Mouse (Mus musculus) T-helper 1 cell (primary cell): ENCODE data around the gene Arhgef33.
"Not testable (repeated sequence)": the region's sequence is repeated elsewhere in the genome, so short reads cannot be mapped to it uniquely, and the experiment has no call there.

Experiments
- in situ Hi-C: fragments of 300-600 bp; cut with MboI, MseI; formaldehyde crosslinking; loops from one replicate; pipeline ENCODE4 v1.15.1; 2025; ENCODE audit warnings: high pct_unique_total_duplicates

Arhgef33 gene

DNA sequence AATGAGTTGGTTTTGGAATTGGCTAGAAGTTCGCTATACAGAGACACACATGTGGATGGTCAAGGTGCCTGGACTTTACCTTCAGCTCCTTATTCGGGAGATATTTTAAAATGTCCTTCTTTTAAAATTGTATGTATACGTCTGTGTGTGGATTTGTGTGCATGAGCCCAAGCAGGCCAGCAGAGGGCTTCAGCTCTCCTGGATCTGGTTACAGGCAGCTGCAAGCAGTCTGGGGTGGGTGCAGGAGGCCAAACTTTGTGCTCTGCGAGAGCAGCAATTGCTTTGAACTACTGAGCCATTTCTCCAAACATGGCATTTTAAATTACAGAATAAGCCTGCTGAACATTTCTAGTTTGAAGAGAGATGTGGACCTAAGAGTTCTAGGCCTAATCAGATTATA, 38.1 kb downstream of the Arhgef33 start:
- in situ Hi-C loops = no loop called here

DNA sequence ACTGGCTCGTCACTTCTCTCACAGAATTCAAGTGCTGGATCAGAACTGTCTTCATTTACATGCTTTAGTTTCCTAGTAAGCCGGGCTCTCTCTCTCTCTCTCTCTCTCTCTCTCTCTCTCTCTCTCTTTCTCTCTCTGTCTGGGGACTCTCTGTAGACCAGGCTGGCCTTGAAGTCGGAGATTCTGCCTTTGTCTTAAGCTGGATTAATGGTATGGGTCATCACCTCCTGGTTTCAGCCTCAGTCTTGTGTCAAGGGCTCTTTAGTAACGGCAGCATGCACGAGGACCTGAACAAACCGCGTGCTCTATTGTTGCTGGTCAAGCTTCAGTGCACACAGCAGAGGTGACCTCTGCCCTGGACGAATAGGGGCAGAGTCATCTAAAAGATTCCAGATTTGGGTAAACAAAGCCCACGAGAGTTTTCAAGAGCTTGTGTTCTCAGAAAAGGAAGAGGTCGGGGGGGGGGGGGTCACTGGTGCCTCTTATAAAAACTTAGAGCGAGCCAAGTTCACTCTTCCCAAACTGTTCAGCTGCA, 39.5 kb downstream of the Arhgef33 start:
- in situ Hi-C loops = no loop called here

DNA sequence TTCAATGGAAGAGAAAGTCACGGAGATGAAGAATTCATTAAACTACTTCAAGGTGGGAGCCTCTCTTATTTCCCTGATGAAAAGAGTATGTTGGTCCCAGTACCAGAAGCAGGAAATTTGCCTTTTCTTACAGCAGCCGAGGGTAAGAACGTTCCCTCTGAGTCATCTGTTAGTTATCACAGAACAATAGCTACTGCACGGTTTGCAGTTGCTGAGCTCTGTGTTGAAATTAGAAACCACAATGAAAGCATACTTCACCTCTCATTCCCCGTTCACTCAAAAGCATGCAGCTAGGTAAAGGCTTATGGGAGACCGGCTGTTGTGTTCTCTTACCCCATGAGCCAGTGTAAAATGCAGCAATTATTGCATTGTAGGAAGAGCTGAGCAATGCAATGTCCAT, 40.0 kb downstream of the Arhgef33 start:
- in situ Hi-C loops = no loop called here

DNA sequence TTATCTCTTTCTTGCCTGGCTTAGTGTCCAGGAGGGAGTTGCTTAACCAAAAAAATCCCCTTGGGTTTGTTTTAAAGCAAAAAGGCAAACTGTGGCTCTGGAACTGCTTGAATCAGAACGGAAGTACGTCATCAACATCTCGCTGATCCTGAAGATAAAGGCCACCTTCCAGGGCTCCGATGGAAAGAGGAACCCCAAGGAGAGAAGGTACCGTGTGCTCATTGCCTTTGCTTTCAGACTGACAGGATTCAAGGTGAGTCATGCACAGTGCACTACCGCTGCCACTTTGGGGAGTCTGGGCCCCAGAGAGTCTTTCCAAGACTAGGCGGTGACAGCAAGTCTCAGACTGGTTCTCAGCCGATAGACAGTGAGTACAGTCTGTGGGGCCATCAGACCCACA, 53.0 kb downstream of the Arhgef33 start:
- in situ Hi-C loops = no loop called here

DNA sequence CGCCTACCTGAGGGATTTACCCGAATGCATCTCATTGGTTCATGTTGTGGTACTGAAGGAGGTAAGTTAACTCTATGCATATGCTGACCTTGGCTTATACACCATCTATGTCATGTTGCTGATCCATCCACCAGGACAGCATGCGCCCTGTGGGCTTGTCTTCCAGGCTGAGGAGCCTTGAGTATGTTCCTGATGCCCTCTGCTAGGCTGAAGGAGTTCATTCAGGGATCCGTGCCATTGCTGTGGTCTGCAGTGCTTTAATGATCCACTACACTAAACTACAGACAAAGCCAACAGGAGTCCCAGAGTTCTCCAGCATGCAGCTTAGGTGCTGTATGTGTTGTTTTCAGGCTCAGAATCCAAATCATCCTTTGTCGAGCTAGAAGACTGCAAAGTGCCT, 60.1 kb downstream of the Arhgef33 start:
- in situ Hi-C loops = no loop called here

DNA sequence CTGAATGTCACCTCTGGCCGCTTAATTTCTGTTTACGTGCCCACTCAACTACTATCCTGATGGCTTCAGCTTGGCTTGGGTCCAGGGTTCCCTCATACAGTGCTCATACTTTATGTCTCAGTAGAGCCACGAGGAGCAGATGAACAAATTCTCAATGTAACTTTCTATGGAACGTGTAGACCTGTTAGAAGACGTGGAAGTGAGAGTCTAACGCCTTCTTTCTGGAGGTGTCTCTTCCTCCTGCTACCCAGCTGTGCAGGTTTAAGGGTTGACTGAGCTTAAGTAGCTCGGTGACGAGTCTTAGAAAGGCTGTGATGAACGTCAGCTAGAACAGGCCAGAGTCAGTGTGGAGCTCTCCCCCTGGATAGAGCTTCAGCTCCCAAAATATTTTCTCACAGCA, 61.4 kb downstream of the Arhgef33 start:
- in situ Hi-C loops = no loop called here

DNA sequence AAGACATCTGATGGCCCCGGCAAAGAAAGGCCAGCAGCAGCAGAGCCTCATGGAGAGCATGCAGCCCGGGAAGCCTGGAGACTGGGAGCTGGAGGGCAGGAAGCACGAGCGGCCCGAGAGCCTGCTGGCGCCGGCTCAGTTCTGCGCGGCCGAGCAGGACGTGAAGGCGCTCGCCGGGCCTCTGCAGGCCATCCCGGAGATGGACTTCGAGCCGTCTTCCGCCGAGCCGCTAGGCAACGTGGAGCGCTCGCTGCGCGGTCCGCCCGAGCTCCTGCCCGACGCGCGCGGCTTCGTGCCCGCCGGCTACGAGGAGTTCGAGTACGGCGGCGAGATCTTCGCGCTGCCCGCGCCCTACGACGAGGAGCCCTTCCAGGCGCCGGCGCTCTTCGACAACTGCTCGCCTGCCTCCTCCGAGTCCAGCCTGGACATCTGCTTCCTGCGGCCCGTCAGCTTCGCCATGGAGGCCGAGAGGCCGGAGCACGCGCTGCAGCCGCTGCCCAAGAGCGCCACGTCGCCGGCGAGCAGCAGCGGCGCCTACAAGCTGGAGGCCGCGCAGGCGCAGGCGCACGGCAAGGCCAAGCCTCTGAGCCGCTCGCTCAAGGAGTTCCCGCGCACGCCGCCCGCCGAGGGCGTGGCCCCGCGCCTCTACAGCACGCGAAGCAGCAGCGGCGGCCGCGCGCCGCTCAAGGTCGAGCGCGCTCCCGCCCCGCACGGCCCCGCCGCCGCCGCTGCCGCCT, 66.0 kb downstream of the Arhgef33 start, which contains the start of gene Gm10190:
Gm10190 (minus strand) TSS at position 553 of the 737 bp plus-strand sequence.
- in situ Hi-C loops = no loop called here

DNA sequence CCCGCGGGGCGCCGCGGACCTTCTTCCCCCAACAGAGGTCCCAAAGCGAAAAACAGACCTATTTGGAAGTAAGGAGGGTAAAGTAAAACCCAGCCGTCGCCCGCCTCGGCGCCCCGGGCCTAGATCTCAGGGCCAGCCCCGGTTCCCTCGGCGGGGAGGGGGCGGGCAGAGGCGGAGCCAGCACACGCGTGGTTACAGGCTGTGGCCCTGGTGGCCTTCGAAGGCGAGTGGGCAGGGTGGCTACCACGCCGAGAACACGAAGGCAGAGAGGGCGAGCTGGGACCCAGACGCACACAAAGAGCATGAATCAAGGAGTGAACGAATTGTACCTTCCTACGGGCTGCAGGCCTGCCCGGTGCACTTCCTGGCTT, 66.5 kb downstream of the Arhgef33 start:
- in situ Hi-C loops = no loop called here

DNA sequence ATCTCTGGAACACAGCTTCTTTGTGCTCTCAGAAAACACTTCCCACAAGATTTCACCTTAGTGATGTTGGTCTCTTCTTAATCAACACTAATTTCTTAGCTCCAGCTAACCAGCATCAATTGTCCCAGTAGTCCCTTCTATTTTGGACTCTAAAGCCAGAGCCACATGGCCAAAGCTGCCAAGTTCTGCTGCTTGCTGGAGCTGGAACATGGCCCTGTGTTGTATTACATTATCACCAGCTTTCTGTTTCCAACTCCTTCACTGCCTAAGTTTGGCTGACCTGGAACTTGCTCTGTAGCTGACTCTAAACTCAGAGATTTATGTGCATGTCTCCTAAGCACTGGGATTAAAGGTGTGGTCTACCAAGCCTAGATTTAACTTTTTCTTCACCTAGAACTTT, 71.2 kb downstream of the Arhgef33 start:
- in situ Hi-C loops = not testable (repeated sequence)

DNA sequence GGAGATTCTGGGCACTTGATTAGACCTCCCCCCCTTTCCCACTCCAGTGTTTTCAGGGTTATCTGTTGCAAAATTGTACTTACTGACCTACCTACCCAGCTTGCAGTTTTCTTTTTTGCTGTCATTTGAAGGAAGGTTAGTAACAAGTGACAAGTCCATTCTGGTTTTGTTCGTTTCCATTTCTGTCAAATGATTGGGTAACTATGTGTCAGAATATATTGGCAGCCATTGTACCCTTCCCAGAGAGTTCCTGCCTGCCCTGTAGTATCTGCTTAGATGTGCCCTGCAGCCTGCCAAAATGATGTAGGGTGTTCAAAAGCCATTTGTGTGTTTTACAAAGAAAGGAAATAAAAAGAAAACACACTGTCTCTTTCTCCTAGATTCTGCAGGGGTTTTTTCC, 78.5 kb downstream of the Arhgef33 start:
- in situ Hi-C loops = no loop called here

DNA sequence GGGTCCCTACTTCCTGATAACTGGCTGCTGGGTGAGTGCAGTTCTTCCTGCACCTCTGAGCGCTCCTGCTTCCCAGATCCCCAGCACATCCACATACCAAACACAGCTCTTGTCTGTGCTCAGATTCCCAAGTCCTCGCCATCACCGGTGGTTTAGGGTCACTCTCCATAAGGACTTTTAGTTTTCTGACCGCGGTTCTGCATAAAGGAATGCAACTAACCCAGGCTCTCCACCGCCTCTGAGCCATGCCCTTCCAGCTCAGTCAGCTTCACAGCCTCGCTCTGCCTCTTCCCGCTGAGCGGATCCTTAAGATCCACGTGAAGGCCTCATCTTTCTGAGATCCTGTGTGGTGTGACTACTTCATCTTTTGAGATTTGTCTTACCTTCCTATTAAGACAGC, 82.8 kb downstream of the Arhgef33 start:
- in situ Hi-C loops = no loop called here

DNA sequence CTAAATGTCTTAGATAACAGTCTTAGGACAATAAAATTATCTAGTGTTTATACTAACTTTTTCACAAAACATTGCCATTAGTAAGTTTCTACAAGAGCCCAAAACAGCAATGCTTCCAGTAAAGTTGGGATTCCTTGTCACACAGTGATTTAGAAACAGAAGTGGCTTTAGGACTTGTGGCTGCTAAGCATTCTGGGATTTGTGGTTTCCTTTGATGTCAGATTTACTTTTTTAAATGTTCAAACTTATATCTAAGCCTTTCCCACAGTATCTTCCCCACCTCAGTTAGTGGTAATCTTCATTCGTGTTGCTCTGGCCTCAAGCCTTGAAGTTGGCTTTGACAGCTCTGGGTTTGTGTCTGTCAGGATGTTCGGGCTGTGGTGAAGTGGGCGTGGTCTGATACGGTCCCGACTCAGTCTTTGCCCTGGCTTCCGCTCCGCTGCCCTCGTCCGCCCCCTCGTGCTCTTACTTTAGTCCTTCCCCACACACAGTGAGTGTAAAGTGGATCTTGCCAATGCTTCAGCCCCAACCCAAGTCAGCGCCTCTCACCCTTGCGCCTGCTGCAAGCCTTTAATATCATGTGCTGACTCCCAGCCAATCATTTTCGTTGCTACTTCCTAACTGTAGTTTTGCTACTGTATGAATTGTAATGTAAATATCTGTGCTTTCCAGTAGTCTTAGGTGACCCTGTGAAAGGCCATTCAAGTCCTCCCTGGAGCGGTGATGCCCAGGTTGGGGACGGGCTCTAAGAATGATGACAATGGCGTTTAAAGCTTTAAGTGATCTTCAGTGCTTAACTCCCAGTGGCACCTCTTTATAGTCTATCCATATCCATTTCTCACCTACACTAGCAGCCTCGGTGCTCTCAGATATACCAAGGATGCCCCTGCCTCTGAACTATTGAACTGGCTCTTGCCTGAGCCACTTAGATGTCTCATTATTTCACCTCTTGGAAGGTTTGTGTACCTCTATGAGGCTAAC, 84.5 kb downstream of the Arhgef33 start:
- in situ Hi-C loops = no loop called here

DNA sequence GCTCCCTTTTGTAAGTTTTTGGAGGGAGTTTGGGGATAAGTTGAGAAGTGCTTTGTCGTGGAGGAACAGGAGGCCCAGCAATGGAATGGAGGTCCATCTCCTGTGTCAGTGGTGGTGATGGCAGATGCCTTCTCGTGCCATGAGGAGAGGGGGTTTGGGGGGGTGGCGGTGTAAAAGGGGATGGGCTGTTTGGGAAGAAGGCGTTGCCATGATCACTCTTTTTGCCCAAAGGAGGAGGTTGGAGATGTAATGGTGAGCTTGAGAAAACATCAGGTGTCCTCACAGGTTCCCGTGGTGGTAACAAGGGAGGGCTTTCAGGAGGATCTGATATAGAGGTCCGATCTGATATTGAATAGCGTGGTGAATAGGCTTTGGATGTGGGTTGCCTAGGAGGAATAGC, 91.0 kb downstream of the Arhgef33 start:
- in situ Hi-C loops = no loop called here

DNA sequence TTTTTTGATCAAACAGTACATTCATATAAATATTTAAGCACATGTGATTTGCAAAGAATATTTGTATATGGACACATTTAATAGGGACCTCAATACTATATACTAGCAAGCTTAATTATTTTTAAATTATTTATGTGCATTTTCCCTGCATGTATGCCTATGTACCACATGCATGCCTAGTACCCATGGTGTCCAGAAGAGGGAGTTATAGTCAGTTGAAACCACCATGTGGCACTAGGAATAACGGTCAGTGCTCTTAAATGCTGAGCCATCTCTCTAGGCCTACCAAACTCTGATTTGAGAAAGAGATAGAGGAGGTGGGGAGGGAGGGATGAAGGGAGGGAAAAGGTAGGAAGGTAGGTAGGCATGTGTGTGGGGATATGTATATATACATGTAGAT, 104.0 kb downstream of the Arhgef33 start:
- in situ Hi-C loops = no loop called here

DNA sequence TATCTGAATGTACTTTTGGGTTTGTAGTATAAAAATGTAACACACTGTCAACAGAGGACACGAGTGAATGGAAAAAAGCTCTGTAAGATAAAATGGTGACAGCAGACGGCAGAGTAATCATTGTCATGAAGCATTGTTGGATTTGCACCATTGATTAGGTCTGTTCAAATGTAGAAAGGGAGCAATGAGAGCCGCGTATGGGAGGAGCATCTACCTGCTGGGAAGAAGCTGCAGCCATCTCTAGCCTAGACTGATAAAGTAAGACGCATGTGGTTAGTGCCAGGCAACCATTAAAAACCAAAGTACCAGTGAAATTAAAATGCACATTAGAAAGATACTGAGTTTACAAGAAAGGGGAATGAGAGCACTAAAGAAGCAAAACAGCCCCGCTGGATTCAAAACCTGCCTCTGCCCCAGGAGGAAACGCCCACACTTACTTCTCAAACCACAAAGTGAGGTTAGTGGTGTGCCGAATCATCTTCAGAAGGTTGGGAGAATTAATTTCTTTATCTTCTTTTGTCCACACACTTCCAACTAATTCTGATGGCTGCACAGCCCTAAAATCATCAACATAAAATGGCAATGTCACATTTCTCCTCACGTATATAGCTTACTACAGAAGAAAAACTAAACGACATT, 111.5 kb downstream of the Arhgef33 start:
- in situ Hi-C loops = no loop called here

DNA sequence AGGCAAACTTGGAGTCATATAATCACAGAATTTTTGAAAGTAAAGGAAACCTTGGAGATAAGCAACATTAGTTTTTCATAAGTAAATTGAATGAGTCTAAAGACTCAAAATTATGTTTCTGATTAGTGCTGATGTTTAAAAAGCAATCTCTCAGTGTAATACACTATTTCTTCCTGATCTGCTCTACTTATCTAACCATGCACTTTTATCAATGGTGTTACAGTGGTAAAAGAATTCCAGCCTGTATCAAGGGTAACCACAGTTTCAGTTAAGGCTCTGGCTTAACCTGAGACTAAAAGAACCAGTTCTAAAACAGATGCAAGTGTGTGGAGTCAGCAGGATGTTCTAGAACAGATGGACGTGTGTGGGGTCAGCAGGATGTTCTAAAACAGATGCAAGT, 113.8 kb downstream of the Arhgef33 start:
- in situ Hi-C loops = no loop called here

DNA sequence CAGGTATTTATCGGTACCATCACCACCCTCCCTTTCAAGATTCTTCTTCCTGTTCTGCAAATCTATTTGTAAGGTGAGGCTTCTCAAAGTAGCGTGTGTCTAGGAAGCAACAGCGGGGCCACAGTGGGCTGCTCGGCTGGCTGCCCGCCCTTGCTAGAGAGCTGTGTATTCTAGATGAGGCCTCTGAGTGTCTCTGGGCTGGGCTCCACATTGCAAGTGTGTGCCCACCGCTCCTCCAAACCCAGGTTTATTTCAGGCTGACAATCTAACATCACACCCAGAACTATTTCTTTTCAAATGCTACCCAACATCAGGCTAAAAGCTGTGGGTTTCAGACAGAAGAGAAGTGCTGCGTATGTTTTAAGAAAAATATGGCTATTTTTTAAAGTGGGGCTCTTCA, 119.0 kb downstream of the Arhgef33 start:
- in situ Hi-C loops = no loop called here

DNA sequence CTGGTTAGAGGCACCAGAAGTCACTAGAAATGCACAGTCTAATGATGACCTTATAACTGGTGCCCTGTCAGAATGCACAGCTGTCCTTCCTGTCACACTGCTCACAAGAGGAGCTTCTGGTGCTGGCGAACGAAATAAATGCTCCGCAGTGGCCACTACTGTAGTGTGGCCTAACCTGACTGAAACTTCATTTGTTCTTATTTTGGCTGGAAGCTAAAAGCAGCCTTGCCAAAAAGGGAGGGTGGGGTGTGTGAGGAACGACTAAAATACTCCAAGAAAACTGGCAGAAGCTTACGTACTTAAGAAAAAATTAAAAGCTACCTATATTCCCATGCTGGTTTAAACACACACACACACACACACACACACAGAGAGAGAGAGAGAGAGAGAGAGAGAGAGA, 119.7 kb downstream of the Arhgef33 start:
- in situ Hi-C loops = no loop called here

DNA sequence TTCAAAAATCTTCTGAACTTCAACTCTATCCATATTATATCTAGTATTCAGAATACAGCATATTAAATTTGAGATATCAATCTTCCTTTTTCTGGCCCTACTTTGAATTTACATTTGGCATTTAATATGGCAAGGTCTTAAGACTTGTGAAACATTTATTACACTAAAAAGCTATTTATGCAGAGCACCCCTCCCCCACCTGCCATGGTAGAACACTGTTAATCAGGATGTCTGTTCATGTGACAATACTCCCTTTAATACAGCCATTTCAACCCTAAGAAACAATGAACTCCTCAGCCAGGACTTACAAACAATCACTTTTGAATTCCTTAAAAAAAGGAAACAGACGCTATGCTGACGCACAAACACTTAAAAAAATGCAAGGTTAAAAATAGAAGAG, 120.8 kb downstream of the Arhgef33 start:
- in situ Hi-C loops = no loop called here

DNA sequence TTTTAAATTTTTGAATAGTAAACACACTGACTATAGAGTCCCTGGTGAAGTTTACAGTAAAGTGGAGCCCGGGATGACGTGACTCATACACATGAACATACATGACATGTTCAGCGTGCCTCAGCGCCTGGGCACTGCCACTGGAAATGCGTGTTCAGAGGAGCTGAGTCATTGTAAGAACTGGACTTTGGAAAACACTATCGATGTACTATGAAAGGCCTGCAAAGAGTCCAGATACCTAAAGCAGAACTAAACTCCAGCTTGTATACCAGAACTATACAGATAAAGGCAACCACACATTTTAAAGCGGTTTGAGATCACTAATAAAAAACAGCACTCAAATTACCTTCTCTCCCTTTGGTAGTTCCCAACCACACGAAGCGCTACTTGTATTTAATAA, 124.8 kb downstream of the Arhgef33 start:
- in situ Hi-C loops = no loop called here

DNA sequence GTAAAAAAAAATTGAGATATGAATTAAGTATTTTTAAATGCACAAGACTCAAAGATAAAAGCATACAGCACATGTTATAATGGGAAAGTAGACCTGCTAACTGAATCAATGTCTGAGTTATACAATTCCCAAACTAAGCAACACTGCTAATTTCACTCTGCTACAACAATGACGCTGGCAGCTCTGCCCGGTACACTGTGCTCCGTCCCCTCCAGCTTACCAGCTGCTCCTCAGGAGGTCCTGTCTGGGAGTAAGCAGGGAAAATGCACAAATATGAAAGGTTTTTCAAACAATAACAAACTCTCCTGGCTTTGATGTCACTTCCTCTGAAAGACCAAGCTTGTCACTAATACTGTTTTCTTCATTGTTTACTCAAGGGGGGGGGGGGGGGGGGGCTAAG, 127.2 kb downstream of the Arhgef33 start:
- in situ Hi-C loops = no loop called here

DNA sequence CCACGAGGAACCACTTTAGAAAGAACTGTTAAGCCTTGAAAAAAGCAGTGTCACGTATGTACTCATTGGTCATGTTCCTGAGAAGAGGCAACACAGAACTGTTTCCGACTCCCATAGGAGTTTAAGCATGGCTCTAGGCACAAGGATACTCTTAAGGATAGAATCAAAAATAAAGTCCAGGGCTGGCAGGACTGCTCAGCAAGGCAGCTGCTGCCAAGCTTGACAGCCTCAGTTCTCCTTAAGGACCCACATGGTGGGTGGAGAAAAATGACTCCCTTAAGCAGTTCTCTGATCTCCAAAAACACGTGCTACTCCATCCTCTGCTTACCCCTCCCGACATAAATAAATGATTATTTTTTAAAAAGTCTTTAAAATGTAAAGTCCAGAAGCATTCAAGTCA, 128.5 kb downstream of the Arhgef33 start:
- in situ Hi-C loops = no loop called here
